Mouse (Mus musculus) cerebellum, adult 2 months (tissue): ENCODE measurements at regions not wholly inside any gene's neighbourhood (a gene's known extent, or its start where the extent isn't known, plus 50 kb on each side); places are given as distances from the start of the nearest gene placed in this dataset.

Experiments
- CTCF ChIP-seq: fragments of 200-500 bp; IDR thresholded peaks from 2 replicates; pipeline ENCODE4 v1.5.1; 2011; ENCODE audit warnings: low read depth, mild to moderate bottlenecking, control low read depth, low read length, moderate library complexity, borderline replicate concordance; ENCODE audit not compliant: insufficient read depth
- POLR2A ChIP-seq: fragments of 200-500 bp; IDR thresholded peaks from 2 replicates; pipeline ENCODE4 v1.6.1; 2011; ENCODE audit warnings: low read length, control low read depth, borderline replicate concordance; ENCODE audit not compliant: insufficient read depth

- TF ChIP-seq CTCF: no peak
- TF ChIP-seq POLR2A: no peak
Observed at GRCm38 (mm10) chr7:123059718-123060337, 63.9 kb upstream of the Tnrc6a start.
